Mouse (Mus musculus): ENCODE measurements around the gene L3mbtl4. TPM values are rescaled to one million over a fixed set of nuclear protein-coding genes. Genes with fewer than 3 reads are reported as not detected.

The L3mbtl4 gene
- total and polyA plus RNA-seq, 2 experiments from 2014 or later, result 5.4 to 6.9 TPM

DNA sequence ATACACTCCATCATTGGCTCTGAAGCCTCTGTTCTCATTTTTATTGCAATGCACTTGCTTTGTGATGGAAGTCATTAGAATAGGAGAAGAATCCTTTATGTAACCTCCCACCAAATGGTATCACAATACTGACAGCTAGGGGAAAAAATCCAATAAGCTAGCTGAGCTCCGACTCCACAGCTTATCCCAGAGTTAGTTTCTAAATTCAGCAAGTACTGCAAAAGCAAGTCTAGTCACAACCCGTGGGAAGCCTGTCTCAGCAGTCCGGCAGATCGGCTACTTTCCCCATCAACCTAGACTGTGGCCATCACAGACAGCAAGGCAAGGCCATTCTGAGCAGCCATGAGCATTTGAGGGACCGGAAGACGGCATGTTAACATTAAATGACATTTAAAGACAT, 298.2 kb downstream of the L3mbtl4 start:
- ATAC-seq (no peak), DNase-seq (ENCODE audit: low spot score) (no peak)
- H3K27me3 ChIP-seq (ENCODE audit: insufficient read depth, low read length), result no peaks in the 10 kb centered on the region
- H3K9me3 ChIP-seq (ENCODE audit: low read length), result no peaks in the 10 kb centered on the region
- no peak overlapping the region for H3K4me3 ChIP-seq (ENCODE audit: low read length)
- no peaks in the 10 kb centered on the region for H3K4me1 ChIP-seq (ENCODE audit: insufficient read depth, low read length)
- TF ChIP-seq CTCF (IDR thresholded peaks at IDR 0.05; ENCODE audit: low read depth), result no peak
- no peak overlapping the region for H3K9ac ChIP-seq (replicated peaks; ENCODE audit: low read length)
- no peak overlapping the region for H3K4me2 ChIP-seq (ENCODE audit: low read depth, low read length)
- H3K27ac ChIP-seq, result no peak overlapping the region
- no peaks in the 10 kb centered on the region for H3K36me3 ChIP-seq (ENCODE audit: insufficient read depth, low read length)
- 90% methylated on average over 6 of the region's 6 CpGs for WGBS

- Histone ChIP-seq H3K9me3 (ENCODE audit: low read length) (no peaks in the 10 kb centered on the region), H3K4me1 (ENCODE audit: insufficient read depth, low read length) (no peaks in the 10 kb centered on the region), H3K27ac (no peak overlapping the region), H3K4me3 (ENCODE audit: low read length) (no peak overlapping the region), H3K27me3 (ENCODE audit: insufficient read depth, low read length) (no peaks in the 10 kb centered on the region), H3K9ac (replicated peaks; ENCODE audit: low read length) (no peak overlapping the region), H3K36me3 (ENCODE audit: insufficient read depth, low read length) (no peaks in the 10 kb centered on the region), H3K4me2 (ENCODE audit: low read depth, low read length) (no peak overlapping the region)
- WGBS, result 87% methylated on average over 3 of the region's 3 CpGs
- DNase-seq (ENCODE audit: low spot score) (no peak), ATAC-seq (no peak)
- no peak for TF ChIP-seq CTCF (IDR thresholded peaks at IDR 0.05; ENCODE audit: low read depth)
Measured at GRCm38 (mm10) chr17:68585195-68585594, 311.6 kb downstream of the L3mbtl4 start.

GRCm38 (mm10) chr17:68591619-68592018, 318.0 kb downstream of the L3mbtl4 start:
- no peak for DNase-seq (ENCODE audit: low spot score)
- no peak for TF ChIP-seq CTCF (IDR thresholded peaks at IDR 0.05; ENCODE audit: low read depth)
- no peak overlapping the region for H3K4me2 ChIP-seq (ENCODE audit: low read depth, low read length)
- 73% methylated on average over 4 of the region's 4 CpGs for WGBS
- H3K4me1 ChIP-seq (ENCODE audit: insufficient read depth, low read length), result no peaks in the 10 kb centered on the region
- no peak overlapping the region for H3K27ac ChIP-seq
- ATAC-seq, result no peak
- H3K36me3 ChIP-seq (ENCODE audit: insufficient read depth, low read length), result no peaks in the 10 kb centered on the region
- no peak overlapping the region for H3K4me3 ChIP-seq (ENCODE audit: low read length)
- no peaks in the 10 kb centered on the region for H3K27me3 ChIP-seq (ENCODE audit: insufficient read depth, low read length)
- H3K9ac ChIP-seq (replicated peaks; ENCODE audit: low read length), result no peak overlapping the region
- no peaks in the 10 kb centered on the region for H3K9me3 ChIP-seq (ENCODE audit: low read length)

- Histone ChIP-seq H3K27me3 (ENCODE audit: insufficient read depth, low read length) (no peaks in the 10 kb centered on the region), H3K4me2 (ENCODE audit: low read depth, low read length) (no peak overlapping the region), H3K4me1 (ENCODE audit: insufficient read depth, low read length) (no peaks in the 10 kb centered on the region), H3K4me3 (ENCODE audit: low read length) (no peak overlapping the region), H3K9me3 (ENCODE audit: low read length) (no peaks in the 10 kb centered on the region), H3K27ac (no peak overlapping the region), H3K36me3 (ENCODE audit: insufficient read depth, low read length) (no peaks in the 10 kb centered on the region), H3K9ac (replicated peaks; ENCODE audit: low read length) (no peak overlapping the region)
- TF ChIP-seq CTCF (IDR thresholded peaks at IDR 0.05; ENCODE audit: low read depth), result no peak
- 59% methylated on average over 4 of the region's 4 CpGs for WGBS
- ATAC-seq (no peak), DNase-seq (ENCODE audit: low spot score) (peak; percentile 46)
Measured at GRCm38 (mm10) chr17:68602744-68603143, 329.1 kb downstream of the L3mbtl4 start.

DNA sequence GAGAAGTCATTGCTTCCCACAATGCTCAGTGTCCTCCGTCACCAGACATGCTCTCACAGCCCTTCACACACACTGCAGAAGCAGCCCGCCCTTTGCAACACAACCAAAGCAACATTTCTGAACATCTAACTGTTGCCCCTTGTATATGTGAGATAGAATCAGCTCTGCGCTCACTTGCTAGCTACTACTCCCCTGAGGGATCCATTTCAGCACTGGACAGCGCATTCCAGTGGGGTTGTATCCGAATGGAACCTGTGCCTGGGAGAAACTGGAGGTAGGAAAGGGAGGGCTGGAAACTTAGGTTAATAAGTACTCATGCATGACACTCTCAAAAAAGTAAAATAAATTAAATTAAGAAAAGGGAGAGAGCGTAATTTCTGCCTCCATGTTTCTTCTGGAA, 334.1 kb downstream of the L3mbtl4 start:
- WGBS, result 63% methylated on average over 6 of the region's 6 CpGs
- Histone ChIP-seq H3K9me3 (ENCODE audit: low read length) (no peaks in the 10 kb centered on the region), H3K27ac (no peak overlapping the region), H3K4me3 (ENCODE audit: low read length) (no peak overlapping the region), H3K4me1 (ENCODE audit: insufficient read depth, low read length) (no peaks in the 10 kb centered on the region), H3K36me3 (ENCODE audit: insufficient read depth, low read length) (no peaks in the 10 kb centered on the region), H3K9ac (replicated peaks; ENCODE audit: low read length) (no peak overlapping the region), H3K4me2 (ENCODE audit: low read depth, low read length) (no peak overlapping the region), H3K27me3 (ENCODE audit: insufficient read depth, low read length) (no peaks in the 10 kb centered on the region)
- no peak for TF ChIP-seq CTCF (IDR thresholded peaks at IDR 0.05; ENCODE audit: low read depth)
- no peak for DNase-seq (ENCODE audit: low spot score)
- ATAC-seq, result no peak

GRCm38 (mm10) chr17:68611247-68611646, 337.6 kb downstream of the L3mbtl4 start:
- H3K4me1 ChIP-seq (ENCODE audit: insufficient read depth, low read length), result no peaks in the 10 kb centered on the region
- DNase-seq (ENCODE audit: low spot score) (peak; percentile 56), ATAC-seq (no peak)
- no peak overlapping the region for H3K4me2 ChIP-seq (ENCODE audit: low read depth, low read length)
- no peak for TF ChIP-seq CTCF (IDR thresholded peaks at IDR 0.05; ENCODE audit: low read depth)
- H3K27me3 ChIP-seq (ENCODE audit: insufficient read depth, low read length), result no peaks in the 10 kb centered on the region
- peak overlapping the region; percentile 16; the same call in 1 of the 2 replicates for H3K27ac ChIP-seq
- 65% methylated on average over 6 of the region's 6 CpGs for WGBS
- H3K9me3 ChIP-seq (ENCODE audit: low read length), result no peaks in the 10 kb centered on the region
- H3K36me3 ChIP-seq (ENCODE audit: insufficient read depth, low read length), result no peaks in the 10 kb centered on the region
- H3K9ac ChIP-seq (replicated peaks; ENCODE audit: low read length), result no peak overlapping the region
- H3K4me3 ChIP-seq (ENCODE audit: low read length), result no peak overlapping the region

DNA sequence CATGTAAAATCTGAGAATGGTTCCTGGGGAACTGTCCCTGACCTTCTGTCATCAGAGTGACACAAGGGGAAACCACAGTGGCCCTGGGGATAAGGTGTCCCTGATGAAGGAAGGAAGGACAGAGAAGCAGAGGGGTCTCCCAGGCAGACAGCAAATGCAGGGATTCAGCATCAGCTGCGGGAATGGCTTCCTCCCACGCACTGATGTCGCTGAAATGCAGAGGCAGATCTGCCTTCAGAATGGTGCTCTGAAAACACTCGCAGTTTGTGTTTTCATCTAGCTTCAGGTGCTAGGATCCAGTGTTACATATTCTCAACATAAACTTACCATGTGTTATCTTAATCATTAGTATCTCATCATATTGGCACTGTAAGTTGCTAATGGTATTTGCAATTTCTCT, 351.7 kb downstream of the L3mbtl4 start:
- H3K9me3 ChIP-seq (ENCODE audit: low read length), result no peaks in the 10 kb centered on the region
- DNase-seq (ENCODE audit: low spot score) (no peak), ATAC-seq (no peak)
- no peak overlapping the region for H3K9ac ChIP-seq (replicated peaks; ENCODE audit: low read length)
- H3K27me3 ChIP-seq (ENCODE audit: insufficient read depth, low read length), result no peaks in the 10 kb centered on the region
- H3K4me1 ChIP-seq (ENCODE audit: insufficient read depth, low read length), result no peaks in the 10 kb centered on the region
- no peaks in the 10 kb centered on the region for H3K36me3 ChIP-seq (ENCODE audit: insufficient read depth, low read length)
- WGBS, result 83% methylated on average over 4 of the region's 4 CpGs
- H3K4me3 ChIP-seq (ENCODE audit: low read length), result no peak overlapping the region
- H3K27ac ChIP-seq, result no peak overlapping the region
- no peak for TF ChIP-seq CTCF (IDR thresholded peaks at IDR 0.05; ENCODE audit: low read depth)
- no peak overlapping the region for H3K4me2 ChIP-seq (ENCODE audit: low read depth, low read length)

Data from hindbrain, postnatal 0 days (tissue).